Mouse (Mus musculus) midbrain, embryonic 16.5 days (tissue): Measurements from ENCODE around the gene Nxn. TPM values are rescaled to one million over a fixed set of nuclear protein-coding genes. Genes with fewer than 3 reads are reported as not detected.

Experiments
- ATAC-seq: fragments of 200-750 bp; cut with Nextera tagmentation; 2 replicates; pipeline ENCODE4 v1.8.0; 2017; ENCODE audit warnings: moderate TSS enrichment
- H3K27ac ChIP-seq: fragments of 300-500 bp; sonication (generic); 2 replicates; pipeline ENCODE4 v1.5.1; 2014; ENCODE audit warnings: mild to moderate bottlenecking, low read length, mixed read lengths
- H3K27me3 ChIP-seq: fragments of 300-500 bp; sonication (generic); 2 replicates; pipeline ENCODE4 v1.6.1; 2014; ENCODE audit warnings: low read depth, low read length, mixed read lengths; ENCODE audit not compliant: control insufficient read depth, insufficient read depth
- H3K36me3 ChIP-seq: fragments of 300-500 bp; sonication (generic); 2 replicates; pipeline ENCODE4 v1.6.1; 2014; ENCODE audit warnings: mild to moderate bottlenecking, low read length, moderate library complexity, mixed read lengths; ENCODE audit not compliant: control insufficient read depth, insufficient read depth
- H3K4me1 ChIP-seq: fragments of 300-500 bp; sonication (generic); 2 replicates; pipeline ENCODE4 v1.6.1; 2014; ENCODE audit warnings: mild to moderate bottlenecking, low read length, mixed read lengths; ENCODE audit not compliant: control insufficient read depth, insufficient read depth
- H3K4me2 ChIP-seq: fragments of 300-500 bp; sonication (generic); 2 replicates; pipeline ENCODE4 v1.6.1; 2014; ENCODE audit warnings: mild to moderate bottlenecking, low read length, mixed read lengths
- H3K4me3 ChIP-seq: fragments of 300-500 bp; sonication (generic); 2 replicates; pipeline ENCODE4 v1.5.1; 2014; ENCODE audit warnings: low read depth, mild to moderate bottlenecking, low read length, moderate library complexity, mixed read lengths
- H3K9ac ChIP-seq: fragments of 300-500 bp; sonication (generic); 2 replicates; pipeline ENCODE4 v1.6.1; 2014; ENCODE audit warnings: low read depth, low read length, mixed read lengths
- H3K9me3 ChIP-seq: fragments of 300-500 bp; sonication (generic); replicated peaks from 2 replicates; pipeline ENCODE4 v1.6.1; 2014; ENCODE audit warnings: mild to moderate bottlenecking, low read length, mixed read lengths; ENCODE audit not compliant: control insufficient read depth, poor library complexity, severe bottlenecking
- WGBS: fragments of 180-500 bp; shearing (Covaris S2); extraction: QIAGEN DNeasy Blood & Tissue Kit; methylation state at CpG from one replicate; pipeline ENCODE4 v1.1.7; 2014; 5-methylcytosine and 5-hydroxymethylcytosine counted together
- polyA plus RNA-seq: library from polyadenylated mRNA; unstranded; fragments of >200 nt; fragmentation: Nextera tagmentation; extraction: Ambion mirVana; gene quantifications from 2 replicates; pipeline ENCODE4 v1.2.1, GENCODE M21; 2015

Gene Nxn
- polyA plus RNA-seq, 1 experiment from 2014 or later: 16.3 TPM

GRCm38 (mm10) chr11:76350931-76351623 is 47.9 kb downstream of the Nxn start:
- H3K27me3 ChIP-seq: no peaks in the 10 kb centered on the region
- 17% methylated on average over 10 of the region's 10 CpGs for WGBS
- no peak overlapping the region for H3K9ac ChIP-seq
- H3K4me2 ChIP-seq: no peak overlapping the region
- H3K36me3 ChIP-seq: no peaks in the 10 kb centered on the region
- H3K4me1 ChIP-seq: peaks cover 27% of the 10 kb centered on the region
- H3K27ac ChIP-seq: no peak overlapping the region
- H3K4me3 ChIP-seq: no peak overlapping the region
- ATAC-seq: no peak
- H3K9me3 ChIP-seq: no peaks in the 10 kb centered on the region

GRCm38 (mm10) chr11:76349833-76350232 is 49.1 kb downstream of the Nxn start:
- H3K27ac ChIP-seq: no peak overlapping the region
- no peaks in the 10 kb centered on the region for H3K9me3 ChIP-seq
- H3K4me2 ChIP-seq: no peak overlapping the region
- H3K4me3 ChIP-seq: no peak overlapping the region
- no peaks in the 10 kb centered on the region for H3K36me3 ChIP-seq
- no peak for ATAC-seq
- 53% methylated on average over 5 of the region's 5 CpGs for WGBS
- no peaks in the 10 kb centered on the region for H3K27me3 ChIP-seq
- H3K4me1 ChIP-seq: peaks cover 27% of the 10 kb centered on the region
- H3K9ac ChIP-seq: no peak overlapping the region

- Histone ChIP-seq H3K9me3 (no peaks in the 10 kb centered on the region), H3K36me3 (no peaks in the 10 kb centered on the region), H3K4me1 (peaks cover 21% of the 10 kb centered on the region), H3K4me3 (no peak overlapping the region), H3K27ac (no peak overlapping the region), H3K27me3 (no peaks in the 10 kb centered on the region), H3K4me2 (no peak overlapping the region), H3K9ac (no peak overlapping the region)
- no peak for ATAC-seq
- 39% methylated on average over 4 of the region's 4 CpGs for WGBS
These were observed 51.4 kb downstream of the Nxn start for GRCm38 (mm10) chr11:76347589-76347988.

GRCm38 (mm10) chr11:76343031-76343430 is 55.9 kb downstream of the Nxn start:
- Histone ChIP-seq H3K4me2 (no peak overlapping the region), H3K4me1 (peaks cover 7% of the 10 kb centered on the region; the same call in 1 of the 2 replicates), H3K9ac (no peak overlapping the region), H3K4me3 (no peak overlapping the region), H3K36me3 (no peaks in the 10 kb centered on the region), H3K27ac (no peak overlapping the region), H3K27me3 (no peaks in the 10 kb centered on the region), H3K9me3 (no peaks in the 10 kb centered on the region)
- no peak for ATAC-seq
- WGBS: 47% methylated on average over 9 of the region's 9 CpGs

- no peaks in the 10 kb centered on the region for H3K36me3 ChIP-seq
- no peak overlapping the region for H3K27ac ChIP-seq
- H3K4me2 ChIP-seq: no peak overlapping the region
- WGBS: 82% methylated on average over 14 of the region's 14 CpGs
- H3K9ac ChIP-seq: no peak overlapping the region
- no peaks in the 10 kb centered on the region for H3K9me3 ChIP-seq
- peaks cover 7% of the 10 kb centered on the region; the same call in 1 of the 2 replicates for H3K4me1 ChIP-seq
- no peaks in the 10 kb centered on the region for H3K27me3 ChIP-seq
- ATAC-seq: no peak
- no peak overlapping the region for H3K4me3 ChIP-seq
These were observed 56.9 kb downstream of the Nxn start for GRCm38 (mm10) chr11:76341884-76342645.

- no peak overlapping the region for H3K27ac ChIP-seq
- H3K9me3 ChIP-seq: no peaks in the 10 kb centered on the region
- peaks cover 7% of the 10 kb centered on the region; the same call in 1 of the 2 replicates for H3K4me1 ChIP-seq
- no peaks in the 10 kb centered on the region for H3K36me3 ChIP-seq
- no peak overlapping the region for H3K4me2 ChIP-seq
- 53% methylated on average over 14 of the region's 14 CpGs for WGBS
- H3K9ac ChIP-seq: no peak overlapping the region
- no peak for ATAC-seq
- no peak overlapping the region for H3K4me3 ChIP-seq
- H3K27me3 ChIP-seq: no peaks in the 10 kb centered on the region
These were observed 57.8 kb downstream of the Nxn start for GRCm38 (mm10) chr11:76341163-76341562.

GRCm38 (mm10) chr11:76339830-76340229 is 59.1 kb downstream of the Nxn start:
- 72% methylated on average over 5 of the region's 5 CpGs for WGBS
- Histone ChIP-seq H3K4me3 (no peak overlapping the region), H3K27ac (no peak overlapping the region), H3K27me3 (no peaks in the 10 kb centered on the region), H3K9ac (no peak overlapping the region), H3K36me3 (no peaks in the 10 kb centered on the region), H3K9me3 (no peaks in the 10 kb centered on the region), H3K4me1 (peaks cover 7% of the 10 kb centered on the region; the same call in 1 of the 2 replicates), H3K4me2 (no peak overlapping the region)
- ATAC-seq: no peak

GRCm38 (mm10) chr11:76339141-76339540 is 59.8 kb downstream of the Nxn start:
- no peak overlapping the region for H3K4me3 ChIP-seq
- peaks cover 7% of the 10 kb centered on the region; the same call in 1 of the 2 replicates for H3K4me1 ChIP-seq
- no peaks in the 10 kb centered on the region for H3K27me3 ChIP-seq
- H3K9ac ChIP-seq: no peak overlapping the region
- H3K9me3 ChIP-seq: no peaks in the 10 kb centered on the region
- H3K4me2 ChIP-seq: no peak overlapping the region
- H3K36me3 ChIP-seq: no peaks in the 10 kb centered on the region
- WGBS: 76% methylated on average over 11 of the region's 11 CpGs
- H3K27ac ChIP-seq: no peak overlapping the region
- ATAC-seq: no peak

- ATAC-seq: no peak
- no peaks in the 10 kb centered on the region for H3K9me3 ChIP-seq
- no peak overlapping the region for H3K9ac ChIP-seq
- no peak overlapping the region for H3K4me3 ChIP-seq
- no peaks in the 10 kb centered on the region for H3K27me3 ChIP-seq
- no peak overlapping the region for H3K4me2 ChIP-seq
- WGBS: 87% methylated on average over 8 of the region's 8 CpGs
- H3K27ac ChIP-seq: no peak overlapping the region
- no peaks in the 10 kb centered on the region for H3K36me3 ChIP-seq
- H3K4me1 ChIP-seq: peaks cover 7% of the 10 kb centered on the region; the same call in 1 of the 2 replicates
These were observed 60.3 kb downstream of the Nxn start for GRCm38 (mm10) chr11:76338656-76339055.
